ENCODE assay signal across 8 mouse cellular contexts in genomic region chr2:127182598-127183381, GRCm38 (mm10). TPM values are rescaled to one million over a fixed set of nuclear protein-coding genes. Genes with fewer than 3 reads are reported as not detected.
DNase-seq lines count a peak whose midpoint lies in the region; ATAC-seq and TF ChIP-seq lines count a peak whose summit lies in the region.

No protein-coding gene starts in this region.

- peak overlapping the region; percentile 74 for H3K4me3 ChIP-seq in G1E (ENCODE audit: low read depth, low read length)
- peak overlapping the region; percentile 95 for H3K4me3 ChIP-seq in cerebellum, adult 2 months (replicated peaks; ENCODE audit: insufficient read depth, low read depth, low read length)
- H3K4me3 ChIP-seq in forebrain, embryonic 16.5 days (replicated peaks; ENCODE audit: low read length): peak overlapping the region; percentile 60
- H3K4me3 ChIP-seq in liver, postnatal 0 days (ENCODE audit: low read depth, low read length): peak overlapping the region; percentile 58
- H3K4me3 ChIP-seq in neural tube, embryonic 14.5 days (ENCODE audit: low read depth, low read length): peak overlapping the region; percentile 36
- H3K4me3 ChIP-seq in testis, adult 2 months (ENCODE audit: control insufficient read depth, low read depth, low read length): peak overlapping the region; percentile 81

- ATAC-seq in G1E (ENCODE audit: extremely low read depth, insufficient number of reproducible peaks, low FRiP score, poor library complexity, severe bottlenecking): peak; percentile 100
- peak; percentile 100 for ATAC-seq in forebrain, embryonic 16.5 days
- peak; percentile 100 for ATAC-seq in liver, postnatal 0 days
- ATAC-seq in neural tube, embryonic 14.5 days (ENCODE audit: low read depth): peak; percentile 100

- peaks cover 9% of the 10 kb centered on the region for H3K4me1 ChIP-seq in G1E (ENCODE audit: insufficient read depth, low read depth, low read length)
- no peaks in the 10 kb centered on the region for H3K4me1 ChIP-seq in cerebellum, adult 2 months (ENCODE audit: control insufficient read depth, insufficient read depth, low read length)
- H3K4me1 ChIP-seq in forebrain, embryonic 16.5 days (replicated peaks; ENCODE audit: control insufficient read depth, insufficient read depth, low read length): peaks cover 7% of the 10 kb centered on the region
- peaks cover 8% of the 10 kb centered on the region; the same call in 1 of the 2 replicates for H3K4me1 ChIP-seq in liver, postnatal 0 days (ENCODE audit: insufficient read depth)
- no peaks in the 10 kb centered on the region; the same call in 1 of the 2 replicates for H3K4me1 ChIP-seq in neural tube, embryonic 14.5 days (ENCODE audit: control insufficient read depth, insufficient read depth, low read length)
- no peaks in the 10 kb centered on the region for H3K4me1 ChIP-seq in testis, adult 2 months (ENCODE audit: control insufficient read depth, insufficient read depth, low read length)

- peak overlapping the region; percentile 83 for H3K9ac ChIP-seq in forebrain, embryonic 16.5 days (replicated peaks; ENCODE audit: low read depth, low read length)
- H3K9ac ChIP-seq in liver, postnatal 0 days (replicated peaks): peak overlapping the region; percentile 87
- H3K9ac ChIP-seq in neural tube, embryonic 14.5 days (replicated peaks; ENCODE audit: low read depth, low read length): peak overlapping the region; percentile 41

- TF ChIP-seq POLR2A in cerebellum, adult 2 months (IDR thresholded peaks at IDR 0.05; ENCODE audit: borderline replicate concordance, insufficient read depth, low read length): peak; percentile 68; the same call in 1 of the 2 replicates
- peak; percentile 43 for TF ChIP-seq POLR2A in testis, adult 2 months (IDR thresholded peaks at IDR 0.05; ENCODE audit: control insufficient read depth, low read depth, low read length)

- DNase-seq in G1E (ENCODE audit: low spot score): peak; percentile 75
- DNase-seq in cerebellum, adult 2 months: peak; percentile 82 to 92
- peak; percentile 79 for DNase-seq in heart, postnatal 25 days (ENCODE audit: low spot score)
- peak; percentile 88 for DNase-seq in layer of hippocampus, adult 11-12 months (ENCODE audit: low spot score)
- DNase-seq in liver, postnatal 0 days: peak; percentile 79

- peak overlapping the region; percentile 80 for H3K4me2 ChIP-seq in forebrain, embryonic 16.5 days (ENCODE audit: low read length)
- peak overlapping the region; percentile 81 for H3K4me2 ChIP-seq in liver, postnatal 0 days (ENCODE audit: low read depth, low read length)
- peak overlapping the region; percentile 47 for H3K4me2 ChIP-seq in neural tube, embryonic 14.5 days (ENCODE audit: low read depth, low read length)

- intact Hi-C loops in heart, postnatal 25 days (cut with DNase I): no loop called here

- under 1% methylated on average over 17 of the region's 17 CpGs for WGBS in cerebellum, adult 2 months
- 2% methylated on average over 17 of the region's 17 CpGs for WGBS in forebrain, embryonic 16.5 days
- 3% methylated on average over 17 of the region's 17 CpGs for WGBS in liver, postnatal 0 days (ENCODE audit: insufficient replicate concordance)
- WGBS in neural tube, embryonic 14.5 days: 3% methylated on average over 17 of the region's 17 CpGs

- TF ChIP-seq EP300 in liver, postnatal 0 days (IDR thresholded peaks at IDR 0.05; ENCODE audit: low read depth): no peak; the same call in 1 of the 2 replicates

- H3K36me3 ChIP-seq in G1E (replicated peaks): no peaks in the 10 kb centered on the region
- H3K36me3 ChIP-seq in forebrain, embryonic 16.5 days (ENCODE audit: control insufficient read depth, insufficient read depth): no peaks in the 10 kb centered on the region
- no peaks in the 10 kb centered on the region for H3K36me3 ChIP-seq in liver, postnatal 0 days (replicated peaks; ENCODE audit: insufficient read depth, low read length)
- H3K36me3 ChIP-seq in neural tube, embryonic 14.5 days (ENCODE audit: control insufficient read depth, insufficient read depth, low read length): no peaks in the 10 kb centered on the region
- H3K36me3 ChIP-seq in testis, adult 2 months (ENCODE audit: control insufficient read depth, insufficient read depth, low read length): no peaks in the 10 kb centered on the region

- peak overlapping the region; percentile 85 for H3K27ac ChIP-seq in cerebellum, adult 2 months (ENCODE audit: insufficient read depth, low read length)
- peak overlapping the region; percentile 90 for H3K27ac ChIP-seq in forebrain, embryonic 16.5 days (ENCODE audit: low read length)
- H3K27ac ChIP-seq in liver, postnatal 0 days (ENCODE audit: low read depth): peak overlapping the region; percentile 85
- peak overlapping the region; percentile 35 for H3K27ac ChIP-seq in neural tube, embryonic 14.5 days (ENCODE audit: low read depth, low read length)
- H3K27ac ChIP-seq in testis, adult 2 months (ENCODE audit: control insufficient read depth, insufficient read depth, low read depth, low read length): peak overlapping the region; percentile 32

- TF ChIP-seq CTCF in G1E (IDR thresholded peaks at IDR 0.05; ENCODE audit: low read depth, low read length): no peak
- no peak for TF ChIP-seq CTCF in cerebellum, adult 2 months (IDR thresholded peaks at IDR 0.05; ENCODE audit: borderline replicate concordance, insufficient read depth, low read depth, low read length)
- TF ChIP-seq CTCF in liver, postnatal 0 days (IDR thresholded peaks at IDR 0.05; ENCODE audit: low read depth): no peak
- no peak for TF ChIP-seq CTCF in testis, adult 2 months (IDR thresholded peaks at IDR 0.05; ENCODE audit: control insufficient read depth, insufficient read depth, insufficient replicate concordance, low read depth, low read length)

- H3K27me3 ChIP-seq in G1E (ENCODE audit: insufficient read depth, low read length): no peaks in the 10 kb centered on the region
- H3K27me3 ChIP-seq in cerebellum, adult 2 months (ENCODE audit: control insufficient read depth, insufficient read depth, low read length): no peaks in the 10 kb centered on the region
- no peaks in the 10 kb centered on the region for H3K27me3 ChIP-seq in forebrain, embryonic 16.5 days (replicated peaks; ENCODE audit: control insufficient read depth, insufficient read depth, low read length)
- no peaks in the 10 kb centered on the region for H3K27me3 ChIP-seq in liver, postnatal 0 days (ENCODE audit: insufficient read depth, low read length)
- H3K27me3 ChIP-seq in neural tube, embryonic 14.5 days (ENCODE audit: control insufficient read depth, insufficient read depth, low read length): no peaks in the 10 kb centered on the region
- no peaks in the 10 kb centered on the region for H3K27me3 ChIP-seq in testis, adult 2 months (ENCODE audit: control insufficient read depth, insufficient read depth, low read length)

- H3K9me3 ChIP-seq in G1E (replicated peaks): no peaks in the 10 kb centered on the region
- no peaks in the 10 kb centered on the region for H3K9me3 ChIP-seq in forebrain, embryonic 16.5 days (ENCODE audit: control insufficient read depth, low read length)
- no peaks in the 10 kb centered on the region for H3K9me3 ChIP-seq in liver, postnatal 0 days (ENCODE audit: low read length)
- no peaks in the 10 kb centered on the region for H3K9me3 ChIP-seq in neural tube, embryonic 14.5 days (ENCODE audit: control insufficient read depth, low read length)

RNA-seq across cellular contexts. Expression of gene 1810024B03Rik, which starts 25.3 kb away (rescaled TPM):
- total RNA-seq in G1E (2014; fragmentation: Nextera tagmentation) (4.7 and 5.2 TPM in 2 replicates), G1E (2017) (4.7 and 4.8 TPM in 2 replicates)
- polyA plus RNA-seq in G1E (2012): 0.08 and 0.14 TPM in 2 replicates
- 1.00 and 1.1 TPM in 2 replicates for polyA plus RNA-seq in cerebellum, adult 2 months (2012; rRNA removed)
- polyA plus RNA-seq in forebrain, embryonic 16.5 days (2015; fragmentation: Nextera tagmentation; extraction: Ambion mirVana): 0.98 and 1.3 TPM in 2 replicates
- total RNA-seq in heart, postnatal 25 days (2021): under 1 TPM; 0.36 to 0.70 TPM
- 1.1 and 1.2 TPM in 2 replicates for polyA plus RNA-seq in liver, postnatal 0 days (2015; fragmentation: Nextera tagmentation; extraction: Ambion mirVana)
- 1.1 and 1.5 TPM in 2 replicates for polyA plus RNA-seq in neural tube, embryonic 14.5 days (2014; fragmentation: Nextera tagmentation; extraction: Ambion mirVana)
- 6.4 and 8.1 TPM in 2 replicates for polyA plus RNA-seq in testis, adult 2 months (2012; rRNA removed)

RNA-seq across cellular contexts. Expression of gene Snrnp200, which starts 25.4 kb away (rescaled TPM):
- 155 and 199 TPM in 2 replicates for total RNA-seq in G1E (2014; fragmentation: Nextera tagmentation)
- 216 and 224 TPM in 2 replicates for total RNA-seq in G1E (2017)
- polyA plus RNA-seq in G1E (2012): 25.0 and 32.5 TPM in 2 replicates
- 74.8 and 84.8 TPM in 2 replicates for polyA plus RNA-seq in cerebellum, adult 2 months (2012; rRNA removed)
- polyA plus RNA-seq in forebrain, embryonic 16.5 days (2015; fragmentation: Nextera tagmentation; extraction: Ambion mirVana): 64.0 and 64.6 TPM in 2 replicates
- total RNA-seq in heart, postnatal 25 days (2021): 10 to 100 TPM; 54.0 to 62.4 TPM
- polyA plus RNA-seq in liver, postnatal 0 days (2015; fragmentation: Nextera tagmentation; extraction: Ambion mirVana): 11.3 and 13.5 TPM in 2 replicates
- 64.3 and 73.7 TPM in 2 replicates for polyA plus RNA-seq in neural tube, embryonic 14.5 days (2014; fragmentation: Nextera tagmentation; extraction: Ambion mirVana)
- 45.6 and 45.7 TPM in 2 replicates for polyA plus RNA-seq in testis, adult 2 months (2012; rRNA removed)

RNA-seq across cellular contexts. Expression of gene Itpripl1, which starts 39.5 kb away (rescaled TPM):
- total RNA-seq in G1E (2014; fragmentation: Nextera tagmentation): 25.5 and 27.1 TPM in 2 replicates
- total RNA-seq in G1E (2017): 38.7 and 44.4 TPM in 2 replicates
- 7.0 and 10.8 TPM in 2 replicates for polyA plus RNA-seq in G1E (2012)
- 1.2 and 2.0 TPM in 2 replicates for polyA plus RNA-seq in cerebellum, adult 2 months (2012; rRNA removed)
- 16.5 and 19.1 TPM in 2 replicates for polyA plus RNA-seq in forebrain, embryonic 16.5 days (2015; fragmentation: Nextera tagmentation; extraction: Ambion mirVana)
- 10 to 100 TPM; 10.1 to 14.1 TPM for total RNA-seq in heart, postnatal 25 days (2021)
- polyA plus RNA-seq in liver, postnatal 0 days (2015; fragmentation: Nextera tagmentation; extraction: Ambion mirVana): 15.9 and 17.8 TPM in 2 replicates
- 9.0 and 12.1 TPM in 2 replicates for polyA plus RNA-seq in neural tube, embryonic 14.5 days (2014; fragmentation: Nextera tagmentation; extraction: Ambion mirVana)
- 42.2 and 44.2 TPM in 2 replicates for polyA plus RNA-seq in testis, adult 2 months (2012; rRNA removed)

RNA-seq across cellular contexts. Expression of gene Ncaph, which starts 49.0 kb away (rescaled TPM):
- 114 and 122 TPM in 2 replicates for total RNA-seq in G1E (2014; fragmentation: Nextera tagmentation)
- 96.4 and 103 TPM in 2 replicates for total RNA-seq in G1E (2017)
- polyA plus RNA-seq in G1E (2012): 12.6 and 19.4 TPM in 2 replicates
- polyA plus RNA-seq in cerebellum, adult 2 months (2012; rRNA removed): 1.1 and 2.0 TPM in 2 replicates
- polyA plus RNA-seq in forebrain, embryonic 16.5 days (2015; fragmentation: Nextera tagmentation; extraction: Ambion mirVana): 33.5 and 40.8 TPM in 2 replicates
- 1 to 10 TPM; 1.4 to 2.3 TPM for total RNA-seq in heart, postnatal 25 days (2021)
- polyA plus RNA-seq in liver, postnatal 0 days (2015; fragmentation: Nextera tagmentation; extraction: Ambion mirVana): 21.5 and 23.4 TPM in 2 replicates
- polyA plus RNA-seq in neural tube, embryonic 14.5 days (2014; fragmentation: Nextera tagmentation; extraction: Ambion mirVana): 8.6 and 11.1 TPM in 2 replicates
- 6.0 and 6.1 TPM in 2 replicates for polyA plus RNA-seq in testis, adult 2 months (2012; rRNA removed)

Comparison
In these comparisons a context has a peak if more than half of its experiments do, and no peak if none do; other contexts are left out.
1. Peak in every context shown above with its lines: DNase-seq, ATAC-seq, H3K4me3 ChIP-seq and H3K27ac ChIP-seq.
2. H3K4me3 ChIP-seq: peak in every context shown above with its lines; median percentile 95 in cerebellum, adult 2 months; 81 in testis, adult 2 months; 74 in G1E; 60 in forebrain, embryonic 16.5 days; 58 in liver, postnatal 0 days; 36 in neural tube, embryonic 14.5 days.
3. H3K27ac ChIP-seq: peak in every context shown above with its lines; median percentile 90 in forebrain, embryonic 16.5 days; 85 in cerebellum, adult 2 months; 85 in liver, postnatal 0 days; 35 in neural tube, embryonic 14.5 days; 32 in testis, adult 2 months.